Mouse (Mus musculus) heart, adult 2 months (tissue): ENCODE results near the gene Ypel2. TPM values are rescaled to one million over a fixed set of nuclear protein-coding genes. Genes with fewer than 3 reads are reported as not detected.

ENCODE experiments used
- DNase-seq, 2 experiments: peaks; one replicate each; pipeline ENCODE4 v3.0.0; 2021
- H3K27ac ChIP-seq: fragments of 200-600 bp; 2 replicates; pipeline ENCODE4 v1.8.1; 2022
- H3K27me3 ChIP-seq: fragments of 200-500 bp; 2 replicates; pipeline ENCODE4 v1.6.1; 2012; ENCODE audit warnings: mild to moderate bottlenecking, low read length, inconsistent platforms, mixed read lengths; ENCODE audit not compliant: control insufficient read depth, insufficient read depth
- H3K36me3 ChIP-seq: fragments of 200-500 bp; 2 replicates; pipeline ENCODE4 v1.6.1; 2012; ENCODE audit warnings: low read length, inconsistent platforms; ENCODE audit not compliant: control insufficient read depth, insufficient read depth
- H3K4me1 ChIP-seq: fragments of 200-500 bp; 2 replicates; pipeline ENCODE4 v1.6.1; 2011; ENCODE audit warnings: low read length; ENCODE audit not compliant: control insufficient read depth, insufficient read depth
- H3K4me3 ChIP-seq: fragments of 200-600 bp; 2 replicates; pipeline ENCODE4 v1.8.1; 2022
- H3K79me2 ChIP-seq: fragments of 200-500 bp; replicated peaks from 2 replicates; pipeline ENCODE4 v1.6.1; 2012; ENCODE audit warnings: mild to moderate bottlenecking, inconsistent platforms, low read length, moderate library complexity, mixed read lengths; ENCODE audit not compliant: control insufficient read depth, insufficient read depth
- H3K9ac ChIP-seq: fragments of 200-500 bp; 2 replicates; pipeline ENCODE4 v1.6.1; 2012; ENCODE audit warnings: low read depth, mild to moderate bottlenecking, control low read depth, inconsistent platforms, low read length, mixed read lengths
- CTCF ChIP-seq: fragments of 200-600 bp; IDR thresholded peaks from 2 replicates; pipeline ENCODE4 v1.8.1; 2022; ENCODE audit warnings: antibody characterized with exemption, mild to moderate bottlenecking, moderate library complexity
- EP300 ChIP-seq: fragments of 200-500 bp; IDR thresholded peaks from 2 replicates; pipeline ENCODE4 v1.6.1; 2011; ENCODE audit warnings: low read depth, low read length, control low read depth; ENCODE audit not compliant: insufficient read depth
- POLR2A ChIP-seq: fragments of 200-500 bp; IDR thresholded peaks from 2 replicates; pipeline ENCODE4 v1.6.1; 2011; ENCODE audit warnings: mild to moderate bottlenecking, low read depth, low read length, control low read depth; ENCODE audit not compliant: insufficient read depth
- whole genome bisulfite sequencing: fragments of 180-500 bp; shearing (Covaris S2); methylation state at CpG from one replicate; pipeline ENCODE4 v1.1.7; 2018; 5-methylcytosine and 5-hydroxymethylcytosine counted together
- intact Hi-C: fragments of 180-260 bp; cut with DNase I; formaldehyde crosslinking; loops from one replicate; pipeline ENCODE4 v1.15.1; 2025
- polyA plus RNA-seq: library from polyadenylated mRNA; depleted of rRNA; stranded (reverse); fragments of >200 nt; gene quantifications from 2 replicates; pipeline ENCODE4 v1.2.3, GENCODE M21; 2012; rRNA removed
- total RNA-seq, 2 experiments: library from RNA; stranded (reverse); gene quantifications; 2 replicates each; pipeline ENCODE4 v1.2.3; 2021

Gene Ypel2
- total and polyA plus RNA-seq, 3 experiments, result 7.9 to 26.3 (median 11.6) TPM

DNA sequence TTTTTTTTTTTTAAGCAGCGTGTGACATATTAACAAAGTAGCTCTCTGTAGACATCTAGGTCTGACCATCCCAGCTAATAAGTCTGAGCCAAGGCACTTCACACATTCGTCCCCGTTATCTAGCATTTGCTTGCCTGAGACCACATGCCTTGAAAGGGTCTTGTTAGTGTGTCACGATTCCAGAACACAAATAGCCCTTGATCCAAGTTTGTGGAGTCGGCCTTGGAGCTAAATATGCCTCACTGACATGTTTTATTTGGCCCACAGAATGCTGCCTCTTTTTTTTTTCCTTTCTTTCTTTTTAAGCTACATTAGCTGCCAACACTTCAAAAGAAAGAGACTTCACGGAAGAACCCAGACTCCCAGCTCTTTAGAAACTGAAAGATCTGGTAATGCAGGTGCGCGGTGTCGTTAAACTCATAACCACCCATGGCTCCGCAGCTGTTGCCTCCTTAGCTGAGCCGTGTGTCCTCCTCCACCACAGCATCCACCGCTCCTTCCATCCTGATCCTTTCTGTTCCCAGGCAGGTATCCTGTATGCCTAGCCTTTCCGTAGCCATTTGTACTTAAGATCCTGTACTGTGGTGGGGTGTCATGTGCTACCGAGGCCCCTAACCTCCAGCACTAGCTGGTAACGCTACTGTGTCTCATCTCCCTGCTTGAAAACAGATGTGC, 100.4 kb downstream of the Ypel2 start:
- Histone ChIP-seq H3K27ac (no peak overlapping the region), H3K79me2 (no peaks in the 10 kb centered on the region), H3K4me3 (no peak overlapping the region), H3K9ac (no peak overlapping the region), H3K36me3 (no peaks in the 10 kb centered on the region), H3K27me3 (no peaks in the 10 kb centered on the region), H3K4me1 (peaks cover 1% of the 10 kb centered on the region; the same call in 1 of the 2 replicates)
- TF ChIP-seq POLR2A (no peak), EP300 (no peak), CTCF (no peak)
- intact Hi-C loops, result loop anchor here (10.0 kb wide), 1 partner anchor 102 kb away; the partner anchor contains the start of gene Ypel2
- WGBS, result 70% methylated on average over 15 of the region's 15 CpGs
- no peak for DNase-seq

Other genes starting within 250 kb of the Ypel2 start
- gene Cltc, start 236.1 kb downstream of the Ypel2 start, total RNA-seq, result 100 to 1,000 TPM; 143 to 147 TPM
- 63.2 and 101 TPM in 2 replicates for gene Cltc, start 236.1 kb downstream of the Ypel2 start, polyA plus RNA-seq
- 10 to 100 TPM; 13.8 to 18.1 TPM for gene Dhx40, start 186.0 kb downstream of the Ypel2 start, total RNA-seq
- 3.6 and 6.0 TPM in 2 replicates for gene Dhx40, start 186.0 kb downstream of the Ypel2 start, polyA plus RNA-seq
- 10 to 100 TPM; 12.0 to 12.5 TPM for gene Gdpd1, start 80.4 kb upstream of the Ypel2 start, total RNA-seq
- gene Gdpd1, start 80.4 kb upstream of the Ypel2 start, polyA plus RNA-seq, result 7.4 and 12.6 TPM in 2 replicates
- gene Smg8, start 93.1 kb upstream of the Ypel2 start, total RNA-seq, result 1 to 10 TPM; 9.1 to 9.2 TPM
- gene Smg8, start 93.1 kb upstream of the Ypel2 start, polyA plus RNA-seq, result 4.8 and 9.1 TPM in 2 replicates
- under 1 TPM; 0.29 to 0.36 TPM for gene Prr11, start 115.0 kb upstream of the Ypel2 start, total RNA-seq
- 0.18 and 0.67 TPM in 2 replicates for gene Prr11, start 115.0 kb upstream of the Ypel2 start, polyA plus RNA-seq
- gene Ska2, start 115.5 kb upstream of the Ypel2 start, total RNA-seq, result 10 to 100 TPM; 13.6 to 14.3 TPM
- 6.5 and 13.7 TPM in 2 replicates for gene Ska2, start 115.5 kb upstream of the Ypel2 start, polyA plus RNA-seq
- 1 to 10 TPM; 5.9 to 8.3 TPM for gene Trim37, start 133.4 kb upstream of the Ypel2 start, total RNA-seq
- gene Trim37, start 133.4 kb upstream of the Ypel2 start, polyA plus RNA-seq, result 1.9 and 4.3 TPM in 2 replicates